Mouse (Mus musculus): ENCODE results near the gene Pik3cb. TPM values are rescaled to one million over a fixed set of nuclear protein-coding genes. Genes with fewer than 3 reads are reported as not detected.

Gene Pik3cb
- polyA plus RNA-seq, 1 experiment: 7.4 TPM

DNA sequence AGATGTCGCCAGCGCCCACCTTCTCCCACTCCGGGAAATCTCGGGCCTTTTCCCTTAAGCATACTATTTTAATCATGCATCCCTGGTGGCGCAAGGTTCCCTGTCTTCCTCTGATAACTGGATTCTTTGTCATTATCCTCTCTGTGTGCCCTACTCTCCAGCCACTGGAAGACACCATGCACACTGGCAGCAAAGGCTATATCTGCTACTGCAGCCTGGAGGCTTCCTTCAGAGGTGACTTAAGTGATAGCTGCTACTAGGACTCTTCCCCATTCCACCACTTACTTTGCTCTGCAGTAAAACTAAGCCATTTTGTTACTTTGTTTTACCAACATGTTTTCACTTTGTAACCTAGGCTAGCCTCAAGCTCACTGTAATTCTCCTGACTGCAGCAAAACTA is 30.2 kb downstream of the Pik3cb start:
- WGBS: 73% methylated on average over 5 of the region's 5 CpGs
- DNase-seq: no peak

DNA sequence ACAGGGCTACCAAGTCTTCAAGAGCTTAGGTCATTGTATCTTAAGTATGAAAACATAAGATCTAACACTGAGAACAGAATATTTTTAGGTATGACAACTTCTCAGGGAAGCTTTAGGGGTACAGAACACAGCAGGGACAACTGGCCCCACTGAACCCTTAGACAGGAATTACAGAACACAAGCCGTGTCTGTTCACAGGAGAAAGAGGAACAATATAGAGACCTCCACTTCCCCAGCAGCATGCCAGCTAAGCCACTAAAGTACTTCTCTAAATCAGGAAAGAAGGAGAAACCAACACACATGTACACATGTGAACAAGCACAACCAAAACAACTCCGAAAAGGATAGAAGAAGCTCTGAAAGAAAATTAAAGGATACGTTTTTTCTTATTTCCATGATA is 30.8 kb downstream of the Pik3cb start:
- DNase-seq: peak; percentile 14
- Histone ChIP-seq H3K36me3 (ENCODE audit: control insufficient read depth, insufficient read depth, low read length) (peaks cover 2% of the 10 kb centered on the region; the same call in 1 of the 2 replicates), H3K27ac (ENCODE audit: insufficient read depth, low read depth, low read length) (no peak overlapping the region), H3K4me1 (ENCODE audit: control insufficient read depth, insufficient read depth, low read length) (peaks cover 5% of the 10 kb centered on the region; the same call in 1 of the 2 replicates), H3K4me3 (ENCODE audit: insufficient read depth, low read depth, low read length) (no peak overlapping the region), H3K27me3 (replicated peaks; ENCODE audit: control insufficient read depth, insufficient read depth, low read length) (no peaks in the 10 kb centered on the region)
- TF ChIP-seq POLR2A (IDR thresholded peaks at IDR 0.05; ENCODE audit: low read depth, low read length) (no peak), CTCF (conservative IDR thresholded peaks at IDR 0.05; ENCODE audit: insufficient read depth, insufficient read length, low read depth, low read length) (no peak)
- WGBS: 87% methylated on average over 3 of the region's 3 CpGs

More for the DNA sequence above, 30.2 kb downstream of the Pik3cb start:
- Histone ChIP-seq H3K4me1 (ENCODE audit: control insufficient read depth, insufficient read depth, low read length) (peaks cover 5% of the 10 kb centered on the region; the same call in 1 of the 2 replicates), H3K27ac (ENCODE audit: insufficient read depth, low read depth, low read length) (no peak overlapping the region), H3K4me3 (ENCODE audit: insufficient read depth, low read depth, low read length) (no peak overlapping the region), H3K27me3 (replicated peaks; ENCODE audit: control insufficient read depth, insufficient read depth, low read length) (no peaks in the 10 kb centered on the region), H3K36me3 (ENCODE audit: control insufficient read depth, insufficient read depth, low read length) (peaks cover 2% of the 10 kb centered on the region; the same call in 1 of the 2 replicates)
- TF ChIP-seq CTCF (conservative IDR thresholded peaks at IDR 0.05; ENCODE audit: insufficient read depth, insufficient read length, low read depth, low read length) (no peak), POLR2A (IDR thresholded peaks at IDR 0.05; ENCODE audit: low read depth, low read length) (no peak)

DNA sequence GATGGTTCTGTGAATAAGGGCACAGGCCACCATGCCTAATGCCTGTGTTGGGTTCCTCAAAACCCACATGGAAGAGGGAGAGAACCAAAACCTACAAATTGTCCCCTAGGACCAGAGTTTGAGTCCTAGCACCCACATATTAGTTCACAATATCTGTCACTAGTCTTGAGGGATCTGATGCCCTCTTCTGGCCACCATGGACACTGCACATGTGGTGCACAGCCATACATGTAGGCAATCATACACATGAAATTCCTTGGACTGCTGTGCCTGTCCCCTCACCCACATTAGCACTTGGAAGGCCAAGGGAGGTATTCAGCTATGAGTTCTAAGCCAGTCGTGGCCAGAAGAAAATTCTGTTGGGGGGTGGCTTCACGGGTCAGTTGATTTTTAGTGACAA is 36.0 kb downstream of the Pik3cb start:
- Histone ChIP-seq H3K4me1 (ENCODE audit: control insufficient read depth, insufficient read depth, low read length) (no peaks in the 10 kb centered on the region), H3K36me3 (ENCODE audit: control insufficient read depth, insufficient read depth, low read length) (peaks cover 2% of the 10 kb centered on the region; the same call in 1 of the 2 replicates), H3K27ac (ENCODE audit: insufficient read depth, low read depth, low read length) (no peak overlapping the region), H3K27me3 (replicated peaks; ENCODE audit: control insufficient read depth, insufficient read depth, low read length) (no peaks in the 10 kb centered on the region), H3K4me3 (ENCODE audit: insufficient read depth, low read depth, low read length) (no peak overlapping the region)
- TF ChIP-seq POLR2A (IDR thresholded peaks at IDR 0.05; ENCODE audit: low read depth, low read length): no peak
- peak; percentile 33; the same call in 1 of the 2 replicates for TF ChIP-seq CTCF (conservative IDR thresholded peaks at IDR 0.05; ENCODE audit: insufficient read depth, insufficient read length, low read depth, low read length)
- WGBS: 95% methylated on average over 2 of the region's 2 CpGs
- no peak for DNase-seq

DNA sequence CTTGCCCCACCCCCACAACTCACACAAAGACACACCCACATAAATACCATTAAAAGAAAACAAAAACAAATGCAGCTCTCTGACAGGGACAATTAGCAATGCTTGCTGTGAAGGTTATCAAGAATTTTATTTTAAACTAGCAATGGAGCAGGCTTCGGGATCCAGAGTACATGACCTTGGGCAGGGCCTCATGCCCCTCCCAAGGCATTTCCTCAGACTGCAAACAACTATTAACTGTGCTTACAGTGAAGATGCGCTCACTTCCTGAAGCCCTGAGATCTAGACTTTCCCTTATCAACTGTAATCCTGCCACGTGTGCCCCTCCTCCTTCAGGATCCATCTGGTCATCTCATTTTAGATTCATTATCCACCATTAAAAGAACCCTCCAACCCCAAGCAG is 36.6 kb downstream of the Pik3cb start:
- H3K4me3 ChIP-seq (ENCODE audit: insufficient read depth, low read depth, low read length): no peak overlapping the region
- WGBS: 73% methylated on average over 3 of the region's 3 CpGs
- TF ChIP-seq POLR2A (IDR thresholded peaks at IDR 0.05; ENCODE audit: low read depth, low read length) (no peak), CTCF (conservative IDR thresholded peaks at IDR 0.05; ENCODE audit: insufficient read depth, insufficient read length, low read depth, low read length) (no peak)
- no peak overlapping the region for H3K27ac ChIP-seq (ENCODE audit: insufficient read depth, low read depth, low read length)
- no peak for DNase-seq
- no peaks in the 10 kb centered on the region for H3K27me3 ChIP-seq (replicated peaks; ENCODE audit: control insufficient read depth, insufficient read depth, low read length)
- H3K36me3 ChIP-seq (ENCODE audit: control insufficient read depth, insufficient read depth, low read length): peaks cover 2% of the 10 kb centered on the region; the same call in 1 of the 2 replicates
- no peaks in the 10 kb centered on the region for H3K4me1 ChIP-seq (ENCODE audit: control insufficient read depth, insufficient read depth, low read length)

DNA sequence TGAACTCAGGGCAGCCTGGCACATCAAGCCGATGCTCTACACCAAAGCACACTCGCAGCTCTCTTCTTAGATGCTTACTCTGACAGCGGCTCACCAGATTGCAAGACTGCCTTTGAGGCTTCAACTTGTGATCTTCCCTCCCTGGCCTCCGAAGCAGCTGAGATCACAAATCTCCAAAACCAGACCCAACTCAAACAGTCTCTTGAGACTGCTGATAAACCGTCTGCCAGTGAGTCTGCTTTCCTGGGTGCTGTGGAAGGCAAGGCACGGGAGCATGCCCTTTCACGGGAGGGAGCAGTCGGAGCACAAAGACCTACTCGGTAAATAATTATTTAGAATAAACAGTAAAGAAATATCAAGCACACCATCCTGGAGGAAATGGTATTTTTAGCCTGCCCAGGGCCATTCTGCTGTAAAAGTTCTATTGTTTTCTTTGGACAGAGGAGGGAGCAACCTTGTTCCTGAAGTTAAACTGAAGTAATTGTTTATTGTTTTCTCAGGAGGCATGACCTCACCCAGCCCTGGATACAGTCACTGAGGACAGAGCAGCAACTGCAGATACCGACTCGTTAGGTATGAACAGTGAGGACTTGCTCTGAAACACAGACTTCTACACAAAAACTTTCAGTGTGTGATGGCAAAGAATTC is 41.8 kb downstream of the Pik3cb start:
- peak; percentile 42 for DNase-seq
- no peak overlapping the region for H3K4me3 ChIP-seq (ENCODE audit: insufficient read depth, low read depth, low read length)

DNA sequence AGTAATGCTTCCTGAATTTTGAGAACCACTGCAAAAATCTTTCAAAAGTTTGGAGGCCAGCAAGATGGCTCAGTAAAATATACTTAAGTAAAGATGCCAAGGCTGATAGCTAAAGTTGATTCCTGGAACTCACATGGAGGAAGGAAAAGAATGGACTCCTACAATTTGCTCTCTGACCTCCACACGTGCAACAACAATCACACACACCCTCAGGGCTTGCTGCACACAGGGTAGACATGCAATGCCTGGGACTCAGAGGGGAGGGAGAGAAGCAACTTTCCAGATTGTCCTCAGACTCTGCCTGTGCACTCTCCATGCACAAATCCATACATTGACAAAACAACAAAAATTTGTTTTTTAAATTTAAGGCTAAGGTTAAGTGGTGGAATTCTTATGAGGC is 42.8 kb downstream of the Pik3cb start:
- TF ChIP-seq CTCF (conservative IDR thresholded peaks at IDR 0.05; ENCODE audit: insufficient read depth, insufficient read length, low read depth, low read length) (no peak), POLR2A (IDR thresholded peaks at IDR 0.05; ENCODE audit: low read depth, low read length) (no peak)
- WGBS: 36% methylated on average over 1 of the region's 1 CpGs
- DNase-seq: no peak

More for the DNA sequence above, 41.8 kb downstream of the Pik3cb start:
- no peaks in the 10 kb centered on the region for H3K4me1 ChIP-seq (ENCODE audit: control insufficient read depth, insufficient read depth, low read length)
- 0 out of 2 replicates have a peak, but pooled peaks cover 2% of the 10 kb centered on the region for H3K36me3 ChIP-seq (ENCODE audit: control insufficient read depth, insufficient read depth, low read length)
- no peaks in the 10 kb centered on the region for H3K27me3 ChIP-seq (replicated peaks; ENCODE audit: control insufficient read depth, insufficient read depth, low read length)
- no peak for TF ChIP-seq CTCF (conservative IDR thresholded peaks at IDR 0.05; ENCODE audit: insufficient read depth, insufficient read length, low read depth, low read length)
- no peak for TF ChIP-seq POLR2A (IDR thresholded peaks at IDR 0.05; ENCODE audit: low read depth, low read length)
- 45% methylated on average over 11 of the region's 11 CpGs for WGBS
- H3K27ac ChIP-seq (ENCODE audit: insufficient read depth, low read depth, low read length): no peak overlapping the region

DNA sequence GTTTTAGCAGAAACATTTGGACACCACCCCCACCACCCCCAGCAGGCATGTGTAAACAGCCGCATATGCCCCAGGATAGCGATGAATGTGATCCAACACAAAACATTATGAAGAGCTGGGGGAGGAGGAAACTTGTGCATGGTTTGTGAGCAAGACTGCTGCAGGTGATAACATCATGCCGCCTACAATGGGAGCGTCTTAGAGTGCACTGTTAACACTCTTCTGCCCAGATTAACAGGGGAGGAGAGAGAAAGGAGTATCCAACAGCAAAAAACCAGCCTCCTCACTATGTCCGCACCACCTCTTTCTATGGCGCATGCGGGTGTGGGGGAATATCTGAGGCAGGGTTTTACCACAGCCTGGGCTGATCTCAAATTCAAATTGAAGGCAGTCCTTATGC is 45.2 kb downstream of the Pik3cb start:
- no peaks in the 10 kb centered on the region for H3K27me3 ChIP-seq (replicated peaks; ENCODE audit: control insufficient read depth, insufficient read depth, low read length)
- no peak overlapping the region for H3K4me3 ChIP-seq (ENCODE audit: insufficient read depth, low read depth, low read length)
- H3K27ac ChIP-seq (ENCODE audit: insufficient read depth, low read depth, low read length): no peak overlapping the region
- no peaks in the 10 kb centered on the region for H3K4me1 ChIP-seq (ENCODE audit: control insufficient read depth, insufficient read depth, low read length)
- peaks cover 4% of the 10 kb centered on the region for H3K36me3 ChIP-seq (ENCODE audit: control insufficient read depth, insufficient read depth, low read length)
- 86% methylated on average over 7 of the region's 7 CpGs for WGBS
- TF ChIP-seq POLR2A (IDR thresholded peaks at IDR 0.05; ENCODE audit: low read depth, low read length) (no peak), CTCF (conservative IDR thresholded peaks at IDR 0.05; ENCODE audit: insufficient read depth, insufficient read length, low read depth, low read length) (no peak)
- DNase-seq: no peak

More for the DNA sequence above, 42.8 kb downstream of the Pik3cb start:
- Histone ChIP-seq H3K4me1 (ENCODE audit: control insufficient read depth, insufficient read depth, low read length) (no peaks in the 10 kb centered on the region), H3K27ac (ENCODE audit: insufficient read depth, low read depth, low read length) (no peak overlapping the region), H3K36me3 (ENCODE audit: control insufficient read depth, insufficient read depth, low read length) (peaks cover 4% of the 10 kb centered on the region), H3K27me3 (replicated peaks; ENCODE audit: control insufficient read depth, insufficient read depth, low read length) (no peaks in the 10 kb centered on the region), H3K4me3 (ENCODE audit: insufficient read depth, low read depth, low read length) (no peak overlapping the region)

All from kidney, adult 2 months (tissue).